Mouse (Mus musculus): ENCODE measurements around the gene Mrpl2.

DNA sequence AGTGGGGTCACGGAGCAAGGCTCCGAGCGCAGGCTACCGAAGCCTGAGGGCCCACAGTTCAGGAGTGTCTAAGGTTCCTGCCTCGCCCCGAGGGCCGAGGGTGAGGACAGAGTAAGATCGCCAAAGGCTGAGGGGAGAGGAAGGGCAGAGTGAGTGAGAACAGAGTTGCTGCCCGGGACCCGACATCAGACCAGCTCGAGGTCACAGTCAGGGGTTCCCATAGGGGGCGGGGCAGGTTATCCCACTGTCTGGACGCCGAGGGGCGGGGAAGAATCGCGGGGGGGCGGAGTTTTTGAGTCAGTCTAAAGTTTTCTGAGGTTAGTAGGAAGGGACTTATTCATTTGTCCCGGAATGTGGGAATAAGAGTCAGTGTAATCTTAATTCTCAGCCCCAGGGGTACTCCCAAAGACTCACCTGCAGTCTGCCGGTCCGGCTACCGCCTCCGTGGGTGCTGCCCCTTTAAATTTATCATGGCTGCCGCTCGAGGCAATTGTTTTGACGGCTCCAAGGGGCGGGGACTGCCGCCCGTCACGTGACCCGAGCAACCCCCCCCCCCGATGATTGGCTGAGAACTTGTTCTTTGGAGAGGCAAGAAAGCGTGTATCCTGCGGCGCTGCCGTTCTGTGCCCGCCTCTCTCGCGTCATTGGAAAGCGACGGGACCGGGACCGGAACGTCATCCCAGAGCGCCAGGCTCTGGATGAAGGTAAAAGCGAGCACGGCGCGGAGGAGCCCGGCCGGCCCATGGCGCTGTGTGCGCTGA lies at the start of gene Mrpl2, which contains the start of gene Klc4:
- TF ChIP-seq POLR2A (IDR thresholded peaks at IDR 0.05; ENCODE audit: low read depth, low read length) (peak; percentile 79), CTCF (IDR thresholded peaks at IDR 0.05; ENCODE audit: borderline replicate concordance, insufficient read depth, low read length) (no peak)

Measured in embryonic fibroblast, embryonic 13.5 days (primary cell).